Mouse (Mus musculus): Measurements from ENCODE around the gene Wdr74. TPM values are rescaled to one million over a fixed set of nuclear protein-coding genes. Genes with fewer than 3 reads are reported as not detected.
"Not testable (repeated sequence)": the region's sequence is repeated elsewhere in the genome, so short reads cannot be mapped to it uniquely, and the experiment has no call there.

Gene Wdr74
- polyA plus RNA-seq, 1 experiment: 25.8 TPM

- peaks cover 11% of the 10 kb centered on the region for H3K4me1 ChIP-seq (ENCODE audit: control insufficient read depth, insufficient read depth, low read length)
- H3K27ac ChIP-seq (ENCODE audit: insufficient read depth, low read depth, low read length): no peak overlapping the region
- no peak overlapping the region for H3K4me3 ChIP-seq (ENCODE audit: insufficient read depth, low read length)
- TF ChIP-seq CTCF (IDR thresholded peaks at IDR 0.05; ENCODE audit: low read depth, low read length) (no peak), POLR2A (IDR thresholded peaks at IDR 0.05; ENCODE audit: borderline replicate concordance, low read depth, low read length) (no peak)
These were observed 19.5 kb upstream of the Wdr74 start for GRCm38 (mm10) chr19:8715868-8716766.

GRCm38 (mm10) chr19:8716767-8717475 is 18.7 kb upstream of the Wdr74 start:
- Histone ChIP-seq H3K4me1 (ENCODE audit: control insufficient read depth, insufficient read depth, low read length) (peaks cover 15% of the 10 kb centered on the region), H3K4me3 (ENCODE audit: insufficient read depth, low read length) (no peak overlapping the region), H3K27ac (ENCODE audit: insufficient read depth, low read depth, low read length) (no peak overlapping the region)
- no peak for TF ChIP-seq POLR2A (IDR thresholded peaks at IDR 0.05; ENCODE audit: borderline replicate concordance, low read depth, low read length)
- TF ChIP-seq CTCF (IDR thresholded peaks at IDR 0.05; ENCODE audit: low read depth, low read length): no peak

GRCm38 (mm10) chr19:8718357-8718756 is 17.3 kb upstream of the Wdr74 start:
- Histone ChIP-seq H3K4me1 (ENCODE audit: control insufficient read depth, insufficient read depth, low read length) (peaks cover 15% of the 10 kb centered on the region), H3K4me3 (ENCODE audit: insufficient read depth, low read length) (no peak overlapping the region), H3K27ac (ENCODE audit: insufficient read depth, low read depth, low read length) (no peak overlapping the region)
- TF ChIP-seq POLR2A (IDR thresholded peaks at IDR 0.05; ENCODE audit: borderline replicate concordance, low read depth, low read length): no peak
- no peak for TF ChIP-seq CTCF (IDR thresholded peaks at IDR 0.05; ENCODE audit: low read depth, low read length)

- not testable (repeated sequence) for H3K27ac ChIP-seq (ENCODE audit: insufficient read depth, low read depth, low read length); H3K4me3 ChIP-seq (ENCODE audit: insufficient read depth, low read length)
- H3K4me1 ChIP-seq (ENCODE audit: control insufficient read depth, insufficient read depth, low read length): peaks cover 15% of the 10 kb centered on the region
These were observed 16.6 kb upstream of the Wdr74 start for GRCm38 (mm10) chr19:8719037-8719436.

- Histone ChIP-seq H3K4me3 (ENCODE audit: insufficient read depth, low read length) (no peak overlapping the region), H3K4me1 (ENCODE audit: control insufficient read depth, insufficient read depth, low read length) (peaks cover 9% of the 10 kb centered on the region), H3K27ac (ENCODE audit: insufficient read depth, low read depth, low read length) (peak overlapping the region; percentile 24; the same call in 1 of the 2 replicates)
- TF ChIP-seq POLR2A (IDR thresholded peaks at IDR 0.05; ENCODE audit: borderline replicate concordance, low read depth, low read length): no peak
- TF ChIP-seq CTCF (IDR thresholded peaks at IDR 0.05; ENCODE audit: low read depth, low read length): no peak
These were observed 14.2 kb upstream of the Wdr74 start for GRCm38 (mm10) chr19:8721378-8721777.

GRCm38 (mm10) chr19:8722021-8722420 is 13.6 kb upstream of the Wdr74 start:
- no peak for TF ChIP-seq POLR2A (IDR thresholded peaks at IDR 0.05; ENCODE audit: borderline replicate concordance, low read depth, low read length)
- TF ChIP-seq CTCF (IDR thresholded peaks at IDR 0.05; ENCODE audit: low read depth, low read length): no peak
- Histone ChIP-seq H3K27ac (ENCODE audit: insufficient read depth, low read depth, low read length) (peak overlapping the region; percentile 54), H3K4me1 (ENCODE audit: control insufficient read depth, insufficient read depth, low read length) (peaks cover 9% of the 10 kb centered on the region), H3K4me3 (ENCODE audit: insufficient read depth, low read length) (peak overlapping the region; percentile 53)

- H3K4me3 ChIP-seq (ENCODE audit: insufficient read depth, low read length): peak overlapping the region; percentile 76
- peaks cover 9% of the 10 kb centered on the region for H3K4me1 ChIP-seq (ENCODE audit: control insufficient read depth, insufficient read depth, low read length)
- H3K27ac ChIP-seq (ENCODE audit: insufficient read depth, low read depth, low read length): peak overlapping the region; percentile 92
- TF ChIP-seq POLR2A (IDR thresholded peaks at IDR 0.05; ENCODE audit: borderline replicate concordance, low read depth, low read length) (no peak), CTCF (IDR thresholded peaks at IDR 0.05; ENCODE audit: low read depth, low read length) (no peak)
These were observed 13.1 kb upstream of the Wdr74 start for GRCm38 (mm10) chr19:8722559-8722906.

GRCm38 (mm10) chr19:8722907-8723573 is 12.6 kb upstream of the Wdr74 start, which contains the start of gene Slc3a2:
TSS of gene Slc3a2 (minus strand) at chr19:8723369.
- Histone ChIP-seq H3K27ac (ENCODE audit: insufficient read depth, low read depth, low read length) (peak within 1 kb of the TSS; percentile 92), H3K4me1 (ENCODE audit: control insufficient read depth, insufficient read depth, low read length) (peaks cover 9% of the 10 kb centered on the region), H3K4me3 (ENCODE audit: insufficient read depth, low read length) (peak within 1 kb of the TSS; percentile 80)
- TF ChIP-seq POLR2A (IDR thresholded peaks at IDR 0.05; ENCODE audit: borderline replicate concordance, low read depth, low read length): no peak
- no peak for TF ChIP-seq CTCF (IDR thresholded peaks at IDR 0.05; ENCODE audit: low read depth, low read length)

GRCm38 (mm10) chr19:8723574-8724346 is 11.9 kb upstream of the Wdr74 start:
- H3K4me1 ChIP-seq (ENCODE audit: control insufficient read depth, insufficient read depth, low read length): peaks cover 9% of the 10 kb centered on the region
- H3K4me3 ChIP-seq (ENCODE audit: insufficient read depth, low read length): peak overlapping the region; percentile 80
- TF ChIP-seq POLR2A (IDR thresholded peaks at IDR 0.05; ENCODE audit: borderline replicate concordance, low read depth, low read length) (no peak), CTCF (IDR thresholded peaks at IDR 0.05; ENCODE audit: low read depth, low read length) (no peak)
- H3K27ac ChIP-seq (ENCODE audit: insufficient read depth, low read depth, low read length): peak overlapping the region; percentile 72

All from bone marrow macrophage, adult 2 months (primary cell).